Mouse (Mus musculus) kidney, embryonic 16.5 days (tissue): ENCODE results near the gene Cntn2. TPM values are rescaled to one million over a fixed set of nuclear protein-coding genes. Genes with fewer than 3 reads are reported as not detected.

Experiments
- ATAC-seq: fragments of 200-750 bp; cut with Nextera tagmentation; 2 replicates; pipeline ENCODE4 v1.8.0; 2017; ENCODE audit warnings: moderate TSS enrichment; ENCODE audit not compliant: low FRiP score, low TSS enrichment
- H3K27ac ChIP-seq: fragments of 300-500 bp; sonication (generic); 2 replicates; pipeline ENCODE4 v1.5.1; 2014; ENCODE audit warnings: low read length
- H3K27me3 ChIP-seq: fragments of 300-500 bp; sonication (generic); 2 replicates; pipeline ENCODE4 v1.6.1; 2014; ENCODE audit warnings: low read length, control low read depth, mixed read lengths; ENCODE audit not compliant: insufficient read depth
- H3K36me3 ChIP-seq: fragments of 300-500 bp; sonication (generic); 2 replicates; pipeline ENCODE4 v1.6.1; 2014; ENCODE audit warnings: low read length, control low read depth, mixed read lengths; ENCODE audit not compliant: insufficient read depth
- H3K4me1 ChIP-seq: fragments of 300-500 bp; sonication (generic); 2 replicates; pipeline ENCODE4 v1.6.1; 2014; ENCODE audit warnings: low read length, control low read depth, mixed read lengths; ENCODE audit not compliant: insufficient read depth
- H3K4me2 ChIP-seq: fragments of 300-500 bp; sonication (generic); replicated peaks from 2 replicates; pipeline ENCODE4 v1.6.1; 2014; ENCODE audit warnings: low read depth, low read length
- H3K4me3 ChIP-seq: fragments of 300-500 bp; sonication (generic); 2 replicates; pipeline ENCODE4 v1.5.1; 2014; ENCODE audit warnings: mild to moderate bottlenecking, low read length
- H3K9ac ChIP-seq: fragments of 300-500 bp; sonication (generic); replicated peaks from 2 replicates; pipeline ENCODE4 v1.6.1; 2014; ENCODE audit warnings: low read length
- H3K9me3 ChIP-seq: fragments of 300-500 bp; sonication (generic); 2 replicates; pipeline ENCODE4 v1.6.1; 2016; ENCODE audit warnings: low read length, control low read depth
- WGBS: fragments of 180-500 bp; shearing (Covaris S2); extraction: QIAGEN DNeasy Blood & Tissue Kit; methylation state at CpG from one replicate; pipeline ENCODE4 v1.1.7; 2014; 5-methylcytosine and 5-hydroxymethylcytosine counted together
- polyA plus RNA-seq: library from polyadenylated mRNA; unstranded; fragments of >200 nt; fragmentation: Nextera tagmentation; extraction: Ambion mirVana; gene quantifications from 2 replicates; pipeline ENCODE4 v1.2.1, GENCODE M21; 2015

The Cntn2 gene
- polyA plus RNA-seq, 1 experiment from 2014 or later: 0.25 TPM

- 94% methylated on average over 4 of the region's 4 CpGs for WGBS
Measured at GRCm38 (mm10) chr1:132535541-132535940, 7.5 kb downstream of the Cntn2 start.

GRCm38 (mm10) chr1:132533840-132534239 is 9.2 kb downstream of the Cntn2 start:
- H3K27ac ChIP-seq: no peak overlapping the region
- peaks cover 15% of the 10 kb centered on the region for H3K4me1 ChIP-seq
- H3K4me2 ChIP-seq: peak overlapping the region; percentile 16; the same call in 1 of the 2 replicates
- no peaks in the 10 kb centered on the region for H3K36me3 ChIP-seq
- WGBS: 2% methylated on average over 8 of the region's 8 CpGs
- peaks cover 5% of the 10 kb centered on the region; the same call in 1 of the 2 replicates for H3K27me3 ChIP-seq
- no peaks in the 10 kb centered on the region for H3K9me3 ChIP-seq
- H3K4me3 ChIP-seq: no peak overlapping the region
- ATAC-seq: no peak
- no peak overlapping the region for H3K9ac ChIP-seq

More at GRCm38 (mm10) chr1:132535541-132535940, 7.5 kb downstream of the Cntn2 start:
- H3K4me3 ChIP-seq: no peak overlapping the region
- ATAC-seq: no peak
- H3K27ac ChIP-seq: no peak overlapping the region
- H3K9ac ChIP-seq: no peak overlapping the region
- no peaks in the 10 kb centered on the region for H3K36me3 ChIP-seq
- H3K27me3 ChIP-seq: peaks cover 17% of the 10 kb centered on the region; the same call in 1 of the 2 replicates
- H3K9me3 ChIP-seq: no peaks in the 10 kb centered on the region
- H3K4me1 ChIP-seq: peaks cover 14% of the 10 kb centered on the region
- no peak overlapping the region for H3K4me2 ChIP-seq

- H3K27me3 ChIP-seq: peaks cover 5% of the 10 kb centered on the region; the same call in 1 of the 2 replicates
- no peak overlapping the region for H3K4me2 ChIP-seq
- no peak overlapping the region for H3K27ac ChIP-seq
- no peak overlapping the region for H3K9ac ChIP-seq
- H3K36me3 ChIP-seq: no peaks in the 10 kb centered on the region
- H3K4me1 ChIP-seq: peaks cover 15% of the 10 kb centered on the region
- no peaks in the 10 kb centered on the region for H3K9me3 ChIP-seq
- no peak for ATAC-seq
- H3K4me3 ChIP-seq: no peak overlapping the region
- 56% methylated on average over 9 of the region's 9 CpGs for WGBS
Measured at GRCm38 (mm10) chr1:132532521-132532920, 10.5 kb downstream of the Cntn2 start.

GRCm38 (mm10) chr1:132530631-132531191 is 12.3 kb downstream of the Cntn2 start:
- Histone ChIP-seq H3K9ac (no peak overlapping the region), H3K36me3 (no peaks in the 10 kb centered on the region), H3K27me3 (peaks cover 5% of the 10 kb centered on the region; the same call in 1 of the 2 replicates), H3K4me1 (peaks cover 15% of the 10 kb centered on the region), H3K4me3 (no peak overlapping the region), H3K9me3 (no peaks in the 10 kb centered on the region), H3K27ac (no peak overlapping the region), H3K4me2 (no peak overlapping the region)
- WGBS: 8% methylated on average over 5 of the region's 5 CpGs
- ATAC-seq: no peak

GRCm38 (mm10) chr1:132528647-132529334 is 14.3 kb downstream of the Cntn2 start:
- Histone ChIP-seq H3K4me1 (peaks cover 10% of the 10 kb centered on the region; the same call in 1 of the 2 replicates), H3K9me3 (no peaks in the 10 kb centered on the region), H3K27ac (no peak overlapping the region), H3K36me3 (no peaks in the 10 kb centered on the region), H3K27me3 (no peaks in the 10 kb centered on the region), H3K4me2 (no peak overlapping the region), H3K9ac (no peak overlapping the region), H3K4me3 (no peak overlapping the region)
- no peak for ATAC-seq
- 87% methylated on average over 19 of the region's 19 CpGs for WGBS

- Histone ChIP-seq H3K36me3 (no peaks in the 10 kb centered on the region), H3K27ac (no peak overlapping the region), H3K9me3 (no peaks in the 10 kb centered on the region), H3K4me2 (no peak overlapping the region), H3K27me3 (no peaks in the 10 kb centered on the region), H3K4me3 (no peak overlapping the region), H3K4me1 (peaks cover 8% of the 10 kb centered on the region; the same call in 1 of the 2 replicates), H3K9ac (no peak overlapping the region)
- 93% methylated on average over 13 of the region's 13 CpGs for WGBS
- no peak for ATAC-seq
Measured at GRCm38 (mm10) chr1:132528071-132528470, 15.0 kb downstream of the Cntn2 start.

- peaks cover 4% of the 10 kb centered on the region; the same call in 1 of the 2 replicates for H3K4me1 ChIP-seq
- no peak overlapping the region for H3K4me3 ChIP-seq
- 0 out of 2 replicates have a peak overlapping the region, but pooled peaks have one; percentile 9 for H3K4me2 ChIP-seq
- no peaks in the 10 kb centered on the region for H3K36me3 ChIP-seq
- no peaks in the 10 kb centered on the region for H3K27me3 ChIP-seq
- ATAC-seq: no peak
- WGBS: 5% methylated on average over 10 of the region's 10 CpGs
- no peak overlapping the region for H3K27ac ChIP-seq
- no peaks in the 10 kb centered on the region for H3K9me3 ChIP-seq
- no peak overlapping the region for H3K9ac ChIP-seq
Measured at GRCm38 (mm10) chr1:132525832-132526231, 17.2 kb downstream of the Cntn2 start.

- no peaks in the 10 kb centered on the region for H3K27me3 ChIP-seq
- 36% methylated on average over 4 of the region's 4 CpGs for WGBS
- H3K4me3 ChIP-seq: no peak overlapping the region
- ATAC-seq: no peak
- no peaks in the 10 kb centered on the region for H3K9me3 ChIP-seq
- H3K9ac ChIP-seq: no peak overlapping the region
- H3K36me3 ChIP-seq: no peaks in the 10 kb centered on the region
- H3K27ac ChIP-seq: no peak overlapping the region
- H3K4me1 ChIP-seq: no peaks in the 10 kb centered on the region
- H3K4me2 ChIP-seq: no peak overlapping the region
Measured at GRCm38 (mm10) chr1:132523920-132524319, 19.1 kb downstream of the Cntn2 start.

- WGBS: 87% methylated on average over 8 of the region's 8 CpGs
Measured at GRCm38 (mm10) chr1:132523048-132523447, 20.0 kb downstream of the Cntn2 start.

GRCm38 (mm10) chr1:132520764-132521163 is 22.3 kb downstream of the Cntn2 start:
- Histone ChIP-seq H3K4me1 (no peaks in the 10 kb centered on the region), H3K4me3 (no peak overlapping the region), H3K27me3 (no peaks in the 10 kb centered on the region), H3K4me2 (no peak overlapping the region), H3K27ac (no peak overlapping the region), H3K9ac (no peak overlapping the region), H3K36me3 (no peaks in the 10 kb centered on the region), H3K9me3 (no peaks in the 10 kb centered on the region)
- peak; percentile 67; the same call in 1 of the 2 replicates for ATAC-seq
- 11% methylated on average over 3 of the region's 6 CpGs for WGBS

More at GRCm38 (mm10) chr1:132523048-132523447, 20.0 kb downstream of the Cntn2 start:
- Histone ChIP-seq H3K36me3 (no peaks in the 10 kb centered on the region), H3K4me1 (no peaks in the 10 kb centered on the region), H3K4me2 (no peak overlapping the region), H3K9ac (no peak overlapping the region), H3K27ac (no peak overlapping the region), H3K4me3 (no peak overlapping the region), H3K27me3 (no peaks in the 10 kb centered on the region), H3K9me3 (no peaks in the 10 kb centered on the region)
- no peak for ATAC-seq
